Mouse (Mus musculus) adipocyte (in vitro differentiated cells): ENCODE measurements around the gene Tmsb4x.

Experiments used
- DNase-seq: peaks from one replicate; pipeline ENCODE4 v3.0.0-alpha.2; 2016; ENCODE audit warnings: low spot score

Gene Tmsb4x

GRCm38 (mm10) chrX:167182411-167182810 lies 26.7 kb downstream of the Tmsb4x start:
- DNase-seq = no peak

- DNase-seq = no peak
These were observed 29.0 kb downstream of the Tmsb4x start for GRCm38 (mm10) chrX:167179961-167180642.

- DNase-seq = no peak
These were observed 29.6 kb downstream of the Tmsb4x start for GRCm38 (mm10) chrX:167179549-167179948.

- no peak for DNase-seq
These were observed 33.8 kb downstream of the Tmsb4x start for GRCm38 (mm10) chrX:167175319-167175718.

- no peak for DNase-seq
These were observed 34.8 kb downstream of the Tmsb4x start for GRCm38 (mm10) chrX:167174311-167174710.

- DNase-seq = no peak
These were observed 36.9 kb downstream of the Tmsb4x start for GRCm38 (mm10) chrX:167172256-167172655.

GRCm38 (mm10) chrX:167171281-167171680 lies 37.8 kb downstream of the Tmsb4x start:
- no peak for DNase-seq

GRCm38 (mm10) chrX:167167282-167167681 lies 41.8 kb downstream of the Tmsb4x start:
- peak; percentile 18 for DNase-seq

GRCm38 (mm10) chrX:167166051-167166450 lies 43.1 kb downstream of the Tmsb4x start:
- no peak for DNase-seq

- no peak for DNase-seq
These were observed 51.4 kb downstream of the Tmsb4x start for GRCm38 (mm10) chrX:167157691-167158090.
